In genomic region chr19:44655719-44656118, GRCm38 (mm10) we compare ENCODE assay signal across 7 mouse cellular contexts.
DNase-seq lines count a peak whose midpoint lies in the region; ATAC-seq lines count a peak whose summit lies in the region.

No protein-coding gene starts in this region.

- H3K4me1 ChIP-seq in megakaryocyte, embryonic 14.5 days = no peaks in the 10 kb centered on the region
- H3K4me1 ChIP-seq in hindbrain, embryonic 11.5 days (replicated peaks; ENCODE audit: control insufficient read depth, insufficient read depth, low read length) = no peaks in the 10 kb centered on the region
- H3K4me1 ChIP-seq in lung, embryonic 15.5 days = no peaks in the 10 kb centered on the region

- H3K9ac ChIP-seq in hindbrain, embryonic 11.5 days (ENCODE audit: low read depth, low read length) = no peak overlapping the region
- H3K9ac ChIP-seq in lung, embryonic 15.5 days = no peak overlapping the region

- no peak for ATAC-seq in megakaryocyte, adult 5-6 weeks (ENCODE audit: poor library complexity, severe bottlenecking)
- ATAC-seq in hindbrain, embryonic 11.5 days (ENCODE audit: low FRiP score) = peak; percentile 75
- peak; percentile 42; the same call in 1 of the 2 replicates for ATAC-seq in lung, embryonic 15.5 days (ENCODE audit: borderline replicate concordance, extremely low read depth, low FRiP score, low TSS enrichment)

- peak overlapping the region; percentile 28 for H3K4me3 ChIP-seq in megakaryocyte, embryonic 14.5 days (replicated peaks)
- no peak overlapping the region for H3K4me3 ChIP-seq in hindbrain, embryonic 11.5 days (ENCODE audit: low read depth, low read length)
- H3K4me3 ChIP-seq in lung, embryonic 15.5 days = no peak overlapping the region

- peaks cover 71% of the 10 kb centered on the region for H3K27me3 ChIP-seq in megakaryocyte, embryonic 14.5 days (replicated peaks)
- H3K27me3 ChIP-seq in hindbrain, embryonic 11.5 days (ENCODE audit: control insufficient read depth, insufficient read depth, low read length) = peaks cover 27% of the 10 kb centered on the region
- H3K27me3 ChIP-seq in lung, embryonic 15.5 days = peaks cover 71% of the 10 kb centered on the region

- H3K9me3 ChIP-seq in megakaryocyte, embryonic 14.5 days = peaks cover 5% of the 10 kb centered on the region
- no peaks in the 10 kb centered on the region for H3K9me3 ChIP-seq in hindbrain, embryonic 11.5 days (ENCODE audit: control insufficient read depth, low read length)
- no peaks in the 10 kb centered on the region for H3K9me3 ChIP-seq in lung, embryonic 15.5 days

- peak; percentile 85 for DNase-seq in ZHBTc4 (ENCODE audit: low read depth, low spot score)
- DNase-seq in cerebellum, postnatal 25 days = peak; percentile 15 to 39
- peak; percentile 82 for DNase-seq in hindbrain, embryonic 11.5 days (ENCODE audit: low spot score)
- DNase-seq in yolk sac, embryonic 10.5 days (ENCODE audit: low spot score) = peak; percentile 13

- H3K36me3 ChIP-seq in megakaryocyte, embryonic 14.5 days (replicated peaks; ENCODE audit: low read length) = no peaks in the 10 kb centered on the region
- H3K36me3 ChIP-seq in hindbrain, embryonic 11.5 days (ENCODE audit: control insufficient read depth, insufficient read depth, low read length) = no peaks in the 10 kb centered on the region
- H3K36me3 ChIP-seq in lung, embryonic 15.5 days = no peaks in the 10 kb centered on the region

- no peak overlapping the region for H3K4me2 ChIP-seq in hindbrain, embryonic 11.5 days (replicated peaks; ENCODE audit: low read depth, low read length)
- H3K4me2 ChIP-seq in lung, embryonic 15.5 days = no peak overlapping the region

- no peak overlapping the region for H3K27ac ChIP-seq in hindbrain, embryonic 11.5 days (ENCODE audit: low read depth, low read length)
- H3K27ac ChIP-seq in lung, embryonic 15.5 days = no peak overlapping the region

- WGBS in hindbrain, embryonic 11.5 days = 3% methylated on average over 6 of the region's 6 CpGs
- WGBS in lung, embryonic 15.5 days = 8% methylated on average over 6 of the region's 6 CpGs

Comparison
In these comparisons a context has a peak if more than half of its experiments do, and no peak if none do; other contexts are left out.
1. DNase-seq: peak in every context shown above with its lines; median percentile 85 in ZHBTc4; 82 in hindbrain, embryonic 11.5 days; 27 in cerebellum, postnatal 25 days; 13 in yolk sac, embryonic 10.5 days.